Mouse (Mus musculus) hindbrain, postnatal 0 days (tissue): ENCODE measurements at regions not wholly inside any gene's neighbourhood (a gene's known extent, or its start where the extent isn't known, plus 50 kb on each side); places are given as distances from the start of the nearest gene placed in this dataset.

ENCODE experiments used
- ATAC-seq: fragments of 200-750 bp; cut with Nextera tagmentation; 2 replicates; pipeline ENCODE4 v1.8.0; 2017; ENCODE audit warnings: mild to moderate bottlenecking, moderate TSS enrichment, moderate library complexity
- DNase-seq: peaks from one replicate; pipeline ENCODE4 v3.0.0-alpha.2; 2015; ENCODE audit warnings: low spot score
- H3K27ac ChIP-seq: fragments of 300-500 bp; sonication (generic); 2 replicates; pipeline ENCODE4 v1.5.1; 2014; ENCODE audit warnings: mild to moderate bottlenecking
- H3K27me3 ChIP-seq: fragments of 300-500 bp; sonication (generic); 2 replicates; pipeline ENCODE4 v1.6.1; 2014; ENCODE audit warnings: low read length, mixed read lengths; ENCODE audit not compliant: insufficient read depth
- H3K36me3 ChIP-seq: fragments of 300-500 bp; sonication (generic); 2 replicates; pipeline ENCODE4 v1.6.1; 2014; ENCODE audit warnings: low read length, mixed read lengths; ENCODE audit not compliant: insufficient read depth
- H3K4me1 ChIP-seq: fragments of 300-500 bp; sonication (generic); 2 replicates; pipeline ENCODE4 v1.6.1; 2014; ENCODE audit warnings: antibody characterized with exemption, low read length, mixed read lengths; ENCODE audit not compliant: insufficient read depth
- H3K4me2 ChIP-seq: fragments of 300-500 bp; sonication (generic); 2 replicates; pipeline ENCODE4 v1.6.1; 2014; ENCODE audit warnings: low read depth, mild to moderate bottlenecking, low read length, moderate library complexity, mixed read lengths
- H3K4me3 ChIP-seq: fragments of 300-500 bp; sonication (generic); 2 replicates; pipeline ENCODE4 v1.5.1; 2014; ENCODE audit warnings: low read length
- H3K9ac ChIP-seq: fragments of 300-500 bp; sonication (generic); replicated peaks from 2 replicates; pipeline ENCODE4 v1.6.1; 2014; ENCODE audit warnings: mild to moderate bottlenecking, low read length, moderate library complexity, mixed read lengths
- H3K9me3 ChIP-seq: fragments of 300-500 bp; sonication (generic); 2 replicates; pipeline ENCODE4 v1.6.1; 2016; ENCODE audit warnings: low read length, mixed read lengths
- CTCF ChIP-seq: IDR thresholded peaks from 2 replicates; pipeline ENCODE4 v1.5.1; 2016; ENCODE audit warnings: antibody characterized with exemption, control low read depth, low read depth
- WGBS: fragments of 180-500 bp; shearing (Covaris S2); extraction: QIAGEN DNeasy Blood & Tissue Kit; methylation state at CpG from one replicate; pipeline ENCODE4 v1.1.7; 2014; 5-methylcytosine and 5-hydroxymethylcytosine counted together

DNA sequence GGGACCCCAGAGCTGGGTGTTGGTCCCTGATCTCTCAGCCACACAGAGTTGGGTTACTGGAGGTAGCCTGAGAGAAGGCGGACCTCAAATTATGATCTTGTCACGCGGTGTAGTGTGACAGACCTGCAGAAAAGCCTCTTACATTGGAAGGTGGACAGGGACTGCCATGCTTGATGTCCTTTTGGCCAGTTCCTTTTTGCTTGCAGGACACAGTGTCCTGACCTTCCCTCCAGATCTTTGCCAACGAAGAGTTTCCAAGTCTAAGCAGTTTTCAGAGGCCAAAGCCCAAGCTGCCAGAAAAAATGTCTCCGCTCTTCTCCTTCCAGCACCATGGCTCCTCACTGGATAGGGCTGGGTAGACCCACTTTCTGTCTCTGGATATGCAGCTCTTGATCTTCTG is 248.6 kb downstream of the Foxo1 start:
- Histone ChIP-seq H3K9me3 (no peaks in the 10 kb centered on the region), H3K27me3 (no peaks in the 10 kb centered on the region), H3K4me1 (no peaks in the 10 kb centered on the region), H3K4me3 (no peak overlapping the region), H3K36me3 (no peaks in the 10 kb centered on the region), H3K27ac (no peak overlapping the region), H3K9ac (no peak overlapping the region), H3K4me2 (no peak overlapping the region)
- TF ChIP-seq CTCF: no peak
- DNase-seq (no peak), ATAC-seq (no peak)
- WGBS: 97% methylated on average over 5 of the region's 5 CpGs

DNA sequence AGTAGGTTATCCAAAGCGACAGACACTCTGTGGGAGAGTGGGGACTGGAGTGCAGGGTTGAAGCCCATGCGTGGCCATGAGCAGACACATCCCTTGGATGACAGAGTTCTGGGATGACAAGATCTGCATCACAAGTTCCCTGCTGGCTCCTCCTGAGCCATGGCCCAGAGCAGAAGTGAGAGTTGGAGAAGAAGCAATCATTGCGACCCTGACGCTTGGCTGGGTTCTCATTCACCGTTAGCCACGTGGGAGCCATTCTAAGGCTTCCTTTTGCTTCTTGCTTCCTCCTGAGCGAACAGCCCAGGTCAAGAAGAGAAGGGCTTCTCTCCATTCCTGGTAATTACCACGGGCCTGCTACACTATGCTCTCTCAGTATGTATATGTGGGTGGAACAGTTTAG is 244.6 kb downstream of the Foxo1 start:
- WGBS: 83% methylated on average over 8 of the region's 8 CpGs
- H3K9me3 ChIP-seq: no peaks in the 10 kb centered on the region
- H3K27ac ChIP-seq: no peak overlapping the region
- DNase-seq (no peak), ATAC-seq (no peak)
- no peak overlapping the region for H3K4me2 ChIP-seq
- no peaks in the 10 kb centered on the region for H3K36me3 ChIP-seq
- no peak overlapping the region for H3K9ac ChIP-seq
- H3K4me1 ChIP-seq: no peaks in the 10 kb centered on the region
- no peak overlapping the region for H3K4me3 ChIP-seq
- no peak for TF ChIP-seq CTCF
- no peaks in the 10 kb centered on the region for H3K27me3 ChIP-seq

DNA sequence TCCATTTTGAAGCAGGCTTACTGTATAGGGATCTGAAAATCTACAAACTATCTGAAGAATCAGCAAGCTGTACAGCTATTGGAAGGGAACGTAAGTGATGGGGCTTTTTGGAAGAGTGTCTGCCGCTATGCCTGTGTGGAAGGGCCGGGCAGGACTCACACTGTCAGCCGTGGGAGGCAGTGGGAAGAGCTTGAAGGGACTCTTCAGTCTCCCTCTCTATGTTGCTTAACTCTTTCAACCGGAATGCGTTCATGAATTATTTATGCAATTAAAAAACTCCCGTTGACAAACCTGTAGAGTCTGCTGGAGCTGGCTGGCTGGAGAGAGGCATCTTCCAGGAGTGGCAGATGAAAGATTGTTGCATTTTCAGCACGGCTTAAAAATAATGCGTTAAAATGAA is 243.4 kb downstream of the Foxo1 start:
- Histone ChIP-seq H3K4me2 (no peak overlapping the region), H3K27ac (no peak overlapping the region), H3K4me3 (no peak overlapping the region), H3K9ac (no peak overlapping the region), H3K36me3 (no peaks in the 10 kb centered on the region), H3K9me3 (no peaks in the 10 kb centered on the region), H3K4me1 (no peaks in the 10 kb centered on the region), H3K27me3 (no peaks in the 10 kb centered on the region)
- peak; percentile 61; the same call in 1 of the 2 replicates for ATAC-seq
- TF ChIP-seq CTCF: no peak
- 31% methylated on average over 9 of the region's 9 CpGs for WGBS
- DNase-seq: peak; percentile 20

DNA sequence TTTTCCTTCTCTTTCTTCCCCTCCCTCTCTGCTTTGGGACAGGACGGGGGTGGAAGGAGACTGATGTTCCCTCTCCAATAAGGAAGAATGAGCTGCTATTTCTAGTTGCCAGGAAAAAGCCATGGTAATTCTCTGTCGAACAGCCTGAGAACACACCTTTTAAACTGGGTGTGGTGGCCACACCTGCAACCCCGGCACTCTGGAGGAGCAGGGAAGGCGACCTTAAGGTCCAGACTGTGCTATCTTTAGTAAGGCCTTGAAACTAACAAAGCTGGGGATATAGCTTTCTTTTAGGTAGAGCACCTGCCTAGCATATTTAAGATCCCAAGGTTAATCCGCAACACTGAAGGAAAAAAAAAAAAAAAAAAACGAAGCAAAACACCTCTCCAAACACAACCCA is 242.7 kb downstream of the Foxo1 start:
- Histone ChIP-seq H3K36me3 (no peaks in the 10 kb centered on the region), H3K4me2 (no peak overlapping the region), H3K27ac (no peak overlapping the region), H3K9me3 (no peaks in the 10 kb centered on the region), H3K9ac (no peak overlapping the region), H3K4me1 (no peaks in the 10 kb centered on the region), H3K4me3 (no peak overlapping the region), H3K27me3 (no peaks in the 10 kb centered on the region)
- no peak for TF ChIP-seq CTCF
- 63% methylated on average over 6 of the region's 6 CpGs for WGBS
- ATAC-seq: no peak
- no peak for DNase-seq

DNA sequence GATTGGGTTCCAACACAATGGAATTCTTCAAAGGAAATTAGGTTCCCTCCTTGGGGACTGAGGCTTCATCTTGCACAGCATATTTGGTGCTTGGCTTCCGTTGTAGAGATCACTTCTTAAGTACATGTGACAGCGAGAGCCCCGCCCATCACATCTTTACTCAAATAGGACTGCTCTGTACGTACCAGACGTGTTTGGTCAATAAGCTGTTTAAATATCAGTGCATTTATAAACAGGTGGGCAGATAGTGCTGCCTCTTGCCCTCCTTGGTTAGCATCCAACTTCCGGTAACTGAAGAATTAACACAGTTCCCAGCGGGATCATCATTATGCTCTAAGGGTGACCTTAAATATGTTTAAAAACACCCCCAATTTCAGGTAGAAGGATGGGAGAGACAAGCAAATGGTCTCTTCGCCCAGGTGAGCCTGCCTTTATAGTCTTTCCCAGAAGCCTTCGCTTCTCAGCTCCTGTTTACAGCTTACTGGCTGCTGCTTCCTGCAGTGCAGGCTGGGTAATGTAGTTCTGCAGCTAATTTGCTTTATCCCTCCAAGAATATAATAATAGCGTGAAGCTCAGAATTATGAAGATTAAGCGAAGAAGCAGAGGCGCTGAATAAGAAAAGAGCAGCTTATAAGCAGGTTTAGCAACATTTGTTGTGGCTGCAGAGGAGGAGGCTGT is 242.1 kb downstream of the Foxo1 start:
- Histone ChIP-seq H3K9ac (no peak overlapping the region), H3K4me3 (peak overlapping the region; percentile 5; the same call in 1 of the 2 replicates), H3K36me3 (no peaks in the 10 kb centered on the region), H3K27ac (no peak overlapping the region), H3K9me3 (no peaks in the 10 kb centered on the region), H3K4me1 (no peaks in the 10 kb centered on the region), H3K27me3 (no peaks in the 10 kb centered on the region), H3K4me2 (peak overlapping the region; percentile 35)
- no peak for TF ChIP-seq CTCF
- 63% methylated on average over 12 of the region's 12 CpGs for WGBS
- DNase-seq (peak; percentile 72), ATAC-seq (peak; percentile 80)

DNA sequence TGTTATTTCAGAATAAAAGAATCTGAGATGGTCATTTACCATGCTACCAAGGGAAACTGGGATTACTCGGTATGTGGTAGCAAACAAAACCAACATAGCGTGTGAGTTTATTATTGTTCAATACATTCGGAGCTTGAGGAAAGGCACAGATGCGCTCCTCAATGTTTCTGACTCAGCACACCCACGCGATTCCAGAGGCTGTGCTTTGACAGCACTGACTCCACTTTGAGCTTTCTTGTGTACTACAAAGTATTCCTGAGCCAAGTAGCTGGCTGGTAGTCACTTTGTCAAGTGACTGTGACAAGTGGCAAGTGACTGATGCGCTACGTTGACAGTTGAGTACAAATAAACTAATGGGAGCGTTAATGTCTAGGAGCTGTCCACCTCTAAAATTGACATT is 235.8 kb downstream of the Foxo1 start:
- Histone ChIP-seq H3K27ac (no peak overlapping the region), H3K27me3 (no peaks in the 10 kb centered on the region), H3K9ac (no peak overlapping the region), H3K36me3 (no peaks in the 10 kb centered on the region), H3K4me3 (no peak overlapping the region), H3K9me3 (no peaks in the 10 kb centered on the region), H3K4me1 (no peaks in the 10 kb centered on the region), H3K4me2 (no peak overlapping the region)
- TF ChIP-seq CTCF: no peak
- DNase-seq: no peak
- ATAC-seq: no peak
- WGBS: 81% methylated on average over 9 of the region's 9 CpGs

DNA sequence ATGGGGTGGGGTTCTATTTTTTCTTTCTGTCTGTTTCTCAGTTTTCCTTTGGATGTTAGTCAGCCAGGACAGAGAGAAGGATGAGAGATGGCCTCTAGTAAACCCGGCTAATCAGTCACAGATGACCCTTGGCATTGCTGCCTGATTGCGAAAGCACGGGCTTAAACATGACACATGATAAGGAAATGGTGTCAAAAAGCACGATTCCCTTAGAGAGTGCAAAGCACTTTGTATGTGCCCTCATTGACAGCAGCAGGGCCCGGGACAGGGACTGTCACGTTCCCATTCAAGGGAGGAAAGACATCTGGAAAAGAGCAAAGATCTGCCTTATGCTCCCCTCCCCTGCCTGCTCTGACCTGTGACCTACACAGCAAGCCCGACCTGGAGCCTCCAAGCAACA is 234.1 kb downstream of the Foxo1 start:
- ATAC-seq: no peak
- 71% methylated on average over 7 of the region's 7 CpGs for WGBS

More for the DNA sequence above, 234.1 kb downstream of the Foxo1 start:
- H3K9ac ChIP-seq: no peak overlapping the region
- no peak overlapping the region for H3K27ac ChIP-seq
- no peak overlapping the region for H3K4me2 ChIP-seq
- H3K9me3 ChIP-seq: no peaks in the 10 kb centered on the region
- no peaks in the 10 kb centered on the region for H3K36me3 ChIP-seq
- no peak for DNase-seq
- no peak overlapping the region for H3K4me3 ChIP-seq
- no peak for TF ChIP-seq CTCF
- no peaks in the 10 kb centered on the region for H3K27me3 ChIP-seq
- H3K4me1 ChIP-seq: no peaks in the 10 kb centered on the region
